Mouse (Mus musculus): Measurements from ENCODE around the gene Gpr107. TPM values are rescaled to one million over a fixed set of nuclear protein-coding genes. Genes with fewer than 3 reads are reported as not detected.
"Not testable (repeated sequence)": the region's sequence is repeated elsewhere in the genome, so short reads cannot be mapped to it uniquely, and the experiment has no call there.

Gene Gpr107
- polyA plus RNA-seq, 1 experiment from 2014 or later = 38.4 TPM

DNA sequence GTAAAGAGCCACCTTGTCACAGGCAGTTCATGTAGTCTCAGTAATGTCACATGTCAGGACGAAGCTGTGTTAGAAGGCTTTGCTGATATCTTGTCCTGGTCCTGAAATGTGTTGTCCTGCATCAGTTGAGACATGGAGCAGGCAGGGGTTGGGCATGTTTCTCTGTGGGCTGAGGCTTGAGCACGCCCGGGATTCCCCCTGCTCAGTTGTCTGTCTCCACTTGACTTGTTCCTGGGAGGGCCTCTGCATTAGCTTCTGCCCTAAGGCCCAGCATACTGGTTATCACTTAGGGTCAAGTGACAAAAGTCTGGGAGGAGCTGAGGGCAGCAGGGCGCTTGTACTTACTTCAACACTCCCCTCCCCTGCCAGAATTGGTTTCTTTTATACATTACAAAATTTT is 13.4 kb downstream of the Gpr107 start:
- 82% methylated on average over 4 of the region's 4 CpGs for WGBS
- H3K27me3 ChIP-seq (replicated peaks) = no peaks in the 10 kb centered on the region
- no peak overlapping the region for H3K9ac ChIP-seq
- peaks cover 31% of the 10 kb centered on the region for H3K36me3 ChIP-seq
- H3K4me1 ChIP-seq = peaks cover 13% of the 10 kb centered on the region; the same call in 1 of the 2 replicates
- H3K4me2 ChIP-seq (replicated peaks) = no peak overlapping the region
- H3K4me3 ChIP-seq = no peak overlapping the region
- no peak for ATAC-seq (ENCODE audit: low FRiP score, low read depth)
- H3K27ac ChIP-seq = no peak overlapping the region
- no peaks in the 10 kb centered on the region for H3K9me3 ChIP-seq

DNA sequence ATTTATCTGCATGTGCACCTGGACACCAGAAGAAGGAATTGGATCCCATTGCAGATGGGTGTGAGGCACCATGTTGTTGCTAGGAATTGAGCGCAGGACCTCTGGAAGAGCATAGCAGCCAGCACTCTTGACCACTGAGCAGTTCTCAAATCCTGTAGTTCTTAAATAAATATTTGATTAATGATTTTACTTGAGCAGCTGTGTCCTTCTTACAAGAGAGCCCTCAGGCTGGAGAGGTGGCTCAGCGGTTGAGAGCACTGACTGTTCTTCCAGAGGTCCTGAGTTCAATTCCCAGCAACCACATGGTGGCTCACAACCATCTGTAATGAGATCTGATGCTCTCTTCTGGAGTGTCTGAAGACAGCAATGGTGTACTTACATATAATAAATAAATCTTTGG is 15.5 kb downstream of the Gpr107 start:
- H3K4me3 ChIP-seq; H3K9ac ChIP-seq; H3K27me3 ChIP-seq (replicated peaks); H3K4me2 ChIP-seq (replicated peaks); ATAC-seq (ENCODE audit: low FRiP score, low read depth); H3K9me3 ChIP-seq; H3K27ac ChIP-seq: not testable (repeated sequence)
- 93% methylated on average over 2 of the region's 2 CpGs for WGBS
- peaks cover 51% of the 10 kb centered on the region for H3K36me3 ChIP-seq
- peaks cover 13% of the 10 kb centered on the region; the same call in 1 of the 2 replicates for H3K4me1 ChIP-seq

DNA sequence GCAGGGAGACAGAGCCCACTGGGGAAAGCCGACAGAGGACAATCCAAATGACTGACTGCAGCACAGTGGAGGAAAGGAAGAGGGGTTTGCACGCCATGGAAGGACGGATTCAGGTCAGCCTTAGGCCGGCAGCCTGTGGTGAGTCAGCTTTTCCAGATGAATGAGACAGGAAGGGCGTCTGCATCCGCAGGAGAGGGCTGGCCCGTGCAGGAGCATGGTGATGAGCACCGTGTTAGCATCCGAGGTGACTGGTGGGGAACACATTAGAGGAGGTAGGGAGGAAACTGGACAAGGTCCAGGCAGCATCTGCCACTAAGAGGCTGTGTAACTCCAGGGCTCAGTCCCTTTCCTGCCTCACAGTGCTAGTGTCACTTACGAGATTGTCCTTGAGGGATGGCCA is 16.9 kb downstream of the Gpr107 start:
- Histone ChIP-seq H3K4me2 (replicated peaks) (no peak overlapping the region), H3K9me3 (no peaks in the 10 kb centered on the region), H3K9ac (no peak overlapping the region), H3K4me1 (peaks cover 13% of the 10 kb centered on the region; the same call in 1 of the 2 replicates), H3K4me3 (no peak overlapping the region), H3K27me3 (replicated peaks) (no peaks in the 10 kb centered on the region), H3K36me3 (peaks cover 65% of the 10 kb centered on the region), H3K27ac (no peak overlapping the region)
- 88% methylated on average over 10 of the region's 10 CpGs for WGBS
- ATAC-seq (ENCODE audit: low FRiP score, low read depth) = no peak

DNA sequence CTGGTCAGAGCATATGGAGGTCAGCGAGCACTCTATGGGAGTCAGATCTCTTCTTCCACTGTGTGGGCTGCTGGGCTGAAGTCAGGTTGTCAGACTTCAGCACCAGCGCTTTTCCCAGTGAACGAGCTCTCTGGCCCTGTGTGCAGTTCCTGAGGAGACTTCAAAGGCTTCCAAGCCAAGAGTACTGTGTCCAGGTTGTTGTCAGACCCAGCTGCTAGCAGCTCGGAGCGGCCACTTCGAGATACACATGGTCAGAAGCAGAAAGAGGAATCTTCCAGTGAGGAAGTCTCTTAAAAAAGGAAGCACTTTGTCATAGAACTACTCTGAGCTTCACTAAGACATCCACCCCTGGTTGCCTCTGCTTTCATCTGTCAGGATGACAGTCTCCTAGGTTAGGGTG is 18.0 kb downstream of the Gpr107 start:
- H3K9ac ChIP-seq = no peak overlapping the region
- no peak overlapping the region for H3K4me3 ChIP-seq
- no peak for ATAC-seq (ENCODE audit: low FRiP score, low read depth)
- H3K36me3 ChIP-seq = peaks cover 75% of the 10 kb centered on the region
- H3K4me1 ChIP-seq = peaks cover 2% of the 10 kb centered on the region; the same call in 1 of the 2 replicates
- WGBS = 91% methylated on average over 6 of the region's 6 CpGs
- H3K27me3 ChIP-seq (replicated peaks) = no peaks in the 10 kb centered on the region
- no peak overlapping the region for H3K27ac ChIP-seq
- H3K9me3 ChIP-seq = no peaks in the 10 kb centered on the region
- H3K4me2 ChIP-seq (replicated peaks) = no peak overlapping the region

DNA sequence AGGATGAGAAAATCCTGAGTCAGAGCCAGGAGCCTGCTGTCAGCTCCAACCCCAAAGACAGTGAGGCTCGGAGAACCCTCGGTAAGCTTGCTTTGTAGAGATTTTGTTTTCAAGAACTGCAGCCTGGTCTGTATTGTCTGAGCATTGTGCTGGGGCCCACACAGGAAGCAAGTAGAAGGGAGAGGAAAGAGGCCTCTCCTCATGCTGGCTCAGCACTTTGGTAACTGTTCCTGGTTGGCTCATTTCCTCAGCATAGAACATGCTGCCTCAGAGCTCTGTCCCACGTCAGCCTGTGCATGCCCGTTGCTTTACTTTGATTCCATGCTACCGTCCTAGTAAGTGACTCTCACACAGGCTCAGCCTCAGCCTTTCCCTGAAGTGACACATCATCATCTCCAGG is 19.9 kb downstream of the Gpr107 start:
- Histone ChIP-seq H3K36me3 (peaks cover 94% of the 10 kb centered on the region), H3K4me3 (no peak overlapping the region), H3K9ac (no peak overlapping the region), H3K4me2 (replicated peaks) (no peak overlapping the region), H3K27me3 (replicated peaks) (no peaks in the 10 kb centered on the region), H3K27ac (no peak overlapping the region), H3K9me3 (no peaks in the 10 kb centered on the region), H3K4me1 (no peaks in the 10 kb centered on the region)
- WGBS = 79% methylated on average over 5 of the region's 5 CpGs
- no peak for ATAC-seq (ENCODE audit: low FRiP score, low read depth)

DNA sequence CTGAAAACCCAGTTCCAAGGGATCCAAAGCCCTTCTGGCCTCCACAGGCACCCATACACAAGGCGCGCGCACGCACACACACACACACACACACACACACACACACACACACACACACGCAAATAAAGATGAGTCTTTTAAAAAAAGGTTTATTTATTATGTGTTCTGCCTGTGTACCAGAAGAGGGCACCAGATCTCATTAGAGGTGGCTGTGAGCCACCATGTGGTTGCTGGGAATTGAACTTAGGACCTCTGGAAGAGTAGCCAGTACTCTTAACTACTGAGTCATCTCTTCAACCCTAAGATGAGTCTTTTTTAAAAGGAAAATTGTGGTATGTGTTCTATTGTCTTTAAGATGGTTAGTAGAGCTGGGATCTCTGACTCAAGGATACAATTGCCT is 20.4 kb downstream of the Gpr107 start:
- Histone ChIP-seq H3K4me2 (replicated peaks) (no peak overlapping the region), H3K4me3 (no peak overlapping the region), H3K9me3 (no peaks in the 10 kb centered on the region), H3K9ac (no peak overlapping the region), H3K36me3 (peaks cover 95% of the 10 kb centered on the region), H3K27ac (no peak overlapping the region), H3K4me1 (no peaks in the 10 kb centered on the region), H3K27me3 (replicated peaks) (no peaks in the 10 kb centered on the region)
- 93% methylated on average over 5 of the region's 5 CpGs for WGBS
- ATAC-seq (ENCODE audit: low FRiP score, low read depth) = no peak

DNA sequence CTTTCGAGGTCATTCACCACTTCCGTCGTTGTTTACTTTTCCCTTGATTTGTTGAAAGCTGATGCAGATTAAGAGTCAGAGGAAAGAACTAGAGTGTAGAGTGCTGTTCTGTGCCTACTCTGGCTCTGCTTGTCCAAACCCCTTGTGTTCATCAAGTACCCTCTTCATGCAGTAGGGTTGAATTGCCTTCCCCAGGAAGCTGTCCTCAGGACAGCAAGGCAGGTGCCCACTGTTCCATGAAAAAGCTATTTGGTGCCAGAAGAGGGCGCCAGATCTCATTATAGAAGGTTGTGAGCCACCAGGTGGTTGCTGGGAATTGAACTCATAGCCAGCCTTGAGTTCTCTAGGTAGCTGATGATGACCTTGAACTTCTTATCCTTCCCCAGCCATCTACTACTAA is 21.2 kb downstream of the Gpr107 start:
- Histone ChIP-seq H3K4me2 (replicated peaks) (no peak overlapping the region), H3K27me3 (replicated peaks) (no peaks in the 10 kb centered on the region), H3K27ac (no peak overlapping the region), H3K36me3 (peaks cover 98% of the 10 kb centered on the region), H3K9ac (no peak overlapping the region), H3K4me3 (no peak overlapping the region), H3K4me1 (no peaks in the 10 kb centered on the region), H3K9me3 (no peaks in the 10 kb centered on the region)
- whole genome bisulfite sequencing = 81% methylated on average over 4 of the region's 4 CpGs
- no peak for ATAC-seq (ENCODE audit: low FRiP score, low read depth)

DNA sequence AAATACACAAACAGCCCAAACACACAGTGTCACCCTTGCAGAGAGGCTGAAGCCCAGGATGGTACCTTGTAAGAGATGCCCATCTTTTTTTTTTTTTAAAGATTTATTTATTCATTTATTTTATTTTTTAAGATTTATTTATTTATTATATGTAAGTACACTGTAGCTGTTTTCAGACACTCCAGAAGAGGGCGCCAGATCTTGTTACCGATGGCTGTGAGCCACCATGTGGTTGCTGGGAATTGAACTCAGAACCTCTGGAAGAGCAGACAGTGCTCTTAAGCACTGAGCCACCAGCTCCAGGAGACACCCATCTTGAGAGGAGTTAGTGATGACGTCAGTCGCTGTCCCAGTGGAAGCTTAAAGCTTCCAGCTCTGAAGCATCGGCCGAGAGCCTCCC is 26.5 kb downstream of the Gpr107 start:
- H3K9ac ChIP-seq; ATAC-seq (ENCODE audit: low FRiP score, low read depth); H3K9me3 ChIP-seq; H3K4me1 ChIP-seq; H3K4me2 ChIP-seq (replicated peaks); H3K27ac ChIP-seq; H3K27me3 ChIP-seq (replicated peaks); H3K4me3 ChIP-seq: not testable (repeated sequence)
- peaks cover 85% of the 10 kb centered on the region for H3K36me3 ChIP-seq
- 83% methylated on average over 6 of the region's 6 CpGs for WGBS

DNA sequence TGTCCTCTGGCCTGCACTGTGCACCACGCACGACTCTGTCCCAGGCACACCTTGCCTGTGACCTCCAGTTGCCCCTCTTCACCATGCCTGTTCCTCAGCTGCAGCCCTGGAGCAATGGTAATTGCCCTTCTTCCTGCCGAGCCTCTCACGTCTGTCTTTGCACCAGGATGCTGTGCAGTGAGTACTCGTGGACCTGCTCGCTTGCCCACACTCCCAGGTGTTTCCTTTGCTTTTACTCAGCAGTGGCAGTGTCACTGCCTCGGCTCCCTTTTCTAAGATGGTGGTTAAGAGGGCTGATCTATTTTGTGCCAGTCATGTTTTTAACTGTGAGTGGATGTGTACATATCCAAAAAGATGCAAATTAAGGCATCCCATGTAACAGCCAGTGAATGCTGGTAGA is 27.4 kb downstream of the Gpr107 start:
- Histone ChIP-seq H3K9me3 (no peaks in the 10 kb centered on the region), H3K36me3 (peaks cover 83% of the 10 kb centered on the region), H3K9ac (no peak overlapping the region), H3K4me1 (no peaks in the 10 kb centered on the region), H3K4me2 (replicated peaks) (no peak overlapping the region), H3K4me3 (no peak overlapping the region), H3K27me3 (replicated peaks) (no peaks in the 10 kb centered on the region), H3K27ac (no peak overlapping the region)
- WGBS = 79% methylated on average over 7 of the region's 7 CpGs
- ATAC-seq (ENCODE audit: low FRiP score, low read depth) = no peak

DNA sequence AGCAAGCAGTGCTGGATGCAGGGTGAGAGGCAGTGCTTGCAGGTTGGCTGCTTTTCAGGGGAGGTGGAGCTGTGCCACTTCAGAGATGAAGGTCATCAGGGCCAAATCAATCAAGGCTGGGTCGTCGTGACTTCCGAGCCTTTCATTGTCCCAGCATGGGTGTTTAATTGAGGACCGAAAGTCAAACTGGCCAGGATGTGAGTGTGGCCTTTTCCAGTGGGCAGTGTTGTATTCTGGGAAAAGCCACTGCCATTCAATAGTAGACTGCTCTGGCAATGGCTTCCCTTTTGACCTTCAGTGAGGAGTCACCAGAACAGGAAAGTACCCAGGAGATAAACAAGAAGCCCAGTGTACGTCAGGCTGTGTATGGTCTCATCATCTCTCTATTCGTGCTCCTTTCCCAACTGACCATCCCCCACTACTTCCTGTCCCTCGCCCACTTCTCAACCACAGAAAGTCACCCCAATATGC is 28.0 kb downstream of the Gpr107 start:
- ATAC-seq (ENCODE audit: low FRiP score, low read depth) = no peak
- no peak overlapping the region for H3K27ac ChIP-seq
- no peak overlapping the region for H3K4me3 ChIP-seq
- H3K9me3 ChIP-seq = no peaks in the 10 kb centered on the region
- no peaks in the 10 kb centered on the region for H3K27me3 ChIP-seq (replicated peaks)
- WGBS = 55% methylated on average over 7 of the region's 7 CpGs
- peaks cover 85% of the 10 kb centered on the region for H3K36me3 ChIP-seq
- H3K4me2 ChIP-seq (replicated peaks) = no peak overlapping the region
- H3K4me1 ChIP-seq = no peaks in the 10 kb centered on the region
- H3K9ac ChIP-seq = no peak overlapping the region

DNA sequence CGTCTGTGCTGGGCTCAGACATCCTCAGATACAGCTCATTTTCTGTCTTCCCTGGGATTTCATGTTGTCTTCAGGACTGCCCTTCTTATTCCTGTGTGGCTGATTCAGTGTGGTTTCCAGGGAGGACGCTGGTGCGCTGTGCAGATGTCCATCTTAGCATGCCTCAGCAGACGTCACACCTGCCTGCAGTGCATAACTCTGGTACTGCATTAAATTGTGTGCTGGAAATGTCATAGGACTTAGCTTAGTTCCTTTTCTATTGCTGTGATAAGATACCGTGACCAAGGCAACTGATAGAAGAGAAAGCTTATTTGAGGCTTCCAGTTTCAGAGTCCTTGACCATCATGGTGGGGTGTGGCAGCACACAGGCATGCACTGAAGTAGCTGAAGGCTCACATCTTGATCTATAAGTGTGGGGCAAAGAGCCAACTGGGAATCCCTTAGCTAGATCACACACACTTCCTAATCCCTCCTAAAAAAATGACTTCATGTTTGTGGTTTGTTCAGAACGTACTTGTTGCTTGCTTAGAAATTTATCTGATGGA is 30.7 kb downstream of the Gpr107 start:
- Histone ChIP-seq H3K4me2 (replicated peaks) (no peak overlapping the region), H3K9me3 (no peaks in the 10 kb centered on the region), H3K4me3 (no peak overlapping the region), H3K27ac (no peak overlapping the region), H3K36me3 (peaks cover 82% of the 10 kb centered on the region), H3K4me1 (no peaks in the 10 kb centered on the region), H3K9ac (no peak overlapping the region), H3K27me3 (replicated peaks) (no peaks in the 10 kb centered on the region)
- no peak for ATAC-seq (ENCODE audit: low FRiP score, low read depth)
- 96% methylated on average over 6 of the region's 6 CpGs for WGBS

DNA sequence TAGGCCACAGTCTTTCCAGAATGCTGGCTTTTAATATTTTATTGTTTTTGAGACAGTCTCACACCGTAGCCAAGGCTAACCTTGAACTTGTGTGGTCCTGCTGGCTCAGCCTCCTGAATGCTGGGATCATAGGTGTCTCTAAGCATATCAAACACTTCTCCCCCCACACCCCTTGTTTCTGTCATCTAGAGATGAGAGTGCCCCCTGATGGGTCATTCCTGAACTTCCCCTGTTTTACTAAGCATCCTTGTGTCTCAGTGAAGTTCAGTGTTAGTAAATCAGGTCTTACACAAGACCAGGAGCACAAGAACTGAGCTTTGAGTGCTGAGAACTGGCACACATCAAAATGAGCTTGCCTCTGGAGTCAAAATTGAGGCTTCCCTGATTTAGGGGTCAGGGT is 31.7 kb downstream of the Gpr107 start:
- Histone ChIP-seq H3K4me3 (no peak overlapping the region), H3K9ac (no peak overlapping the region), H3K4me2 (replicated peaks) (no peak overlapping the region), H3K4me1 (no peaks in the 10 kb centered on the region), H3K9me3 (no peaks in the 10 kb centered on the region), H3K27me3 (replicated peaks) (no peaks in the 10 kb centered on the region), H3K27ac (no peak overlapping the region), H3K36me3 (peaks cover 83% of the 10 kb centered on the region)
- no peak for ATAC-seq (ENCODE audit: low FRiP score, low read depth)
- WGBS = 100% methylated on average over 1 of the region's 1 CpGs

DNA sequence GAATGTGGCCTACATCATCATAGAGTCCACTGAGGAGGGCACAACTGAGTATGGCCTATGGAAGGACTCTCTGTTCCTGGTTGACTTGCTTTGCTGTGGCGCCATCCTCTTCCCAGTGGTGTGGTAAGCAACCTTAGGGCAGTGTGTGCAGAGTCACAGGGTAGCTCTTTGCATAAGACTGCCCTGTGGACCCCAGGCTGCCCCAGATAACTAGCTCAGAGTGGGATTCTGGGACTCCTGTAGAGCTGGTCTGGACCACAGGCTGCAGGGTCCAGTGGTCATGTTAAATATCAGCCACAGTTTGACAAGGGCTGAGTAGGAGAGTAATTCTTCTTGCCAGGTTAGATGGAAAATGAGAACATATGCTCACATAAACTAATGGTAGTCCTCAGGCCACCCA is 36.6 kb downstream of the Gpr107 start:
- Histone ChIP-seq H3K27ac (no peak overlapping the region), H3K4me2 (replicated peaks) (no peak overlapping the region), H3K9ac (no peak overlapping the region), H3K4me3 (no peak overlapping the region), H3K4me1 (no peaks in the 10 kb centered on the region), H3K9me3 (no peaks in the 10 kb centered on the region), H3K27me3 (replicated peaks) (no peaks in the 10 kb centered on the region), H3K36me3 (peaks cover 87% of the 10 kb centered on the region)
- 100% methylated on average over 1 of the region's 1 CpGs for WGBS
- ATAC-seq (ENCODE audit: low FRiP score, low read depth) = no peak

Measured in neural tube, embryonic 12.5 days (tissue).